Comparison of ENCODE assay signal across 32 mouse cellular contexts in the genomic region with DNA sequence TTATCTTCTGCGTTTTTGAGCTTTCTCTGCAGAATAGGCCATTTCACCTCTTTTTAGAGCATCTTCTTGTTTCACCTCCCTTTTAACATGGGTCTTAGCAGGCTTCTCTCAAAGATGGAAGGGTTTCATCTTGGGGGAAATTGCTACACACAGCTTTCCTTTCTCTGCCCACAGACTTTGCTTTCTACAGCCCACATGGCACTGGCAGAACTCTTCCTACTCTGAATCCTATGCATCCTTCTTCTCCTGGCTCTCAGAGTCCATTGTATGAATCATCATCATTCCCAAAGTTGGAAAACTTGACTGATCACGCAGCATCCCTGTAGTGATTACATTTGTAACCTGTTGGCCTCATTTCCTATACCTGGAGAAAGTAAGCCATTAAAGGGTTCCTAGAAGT.
"Had no signal": no experiment of that assay in that cellular context is flagged by ENCODE, and none has a peak within 500 bp of the region (broad histone marks: within the 10 kb centered on the region; RNA-seq: fewer than 3 reads in every experiment).

No protein-coding gene starts in this region.

- H3K4me1 ChIP-seq: limb, embryonic 12.5 days; limb, embryonic 13.5 days; limb, embryonic 15.5 days; liver, embryonic 12.5 days; liver, embryonic 13.5 days; liver, embryonic 15.5 days; lung, embryonic 15.5 days; megakaryocyte, embryonic 14.5 days; midbrain, embryonic 10.5 days; midbrain, embryonic 12.5 days; midbrain, embryonic 13.5 days; midbrain, embryonic 15.5 days; neural tube, embryonic 12.5 days had no signal

- H3K27me3 ChIP-seq: limb, embryonic 12.5 days; limb, embryonic 13.5 days; limb, embryonic 15.5 days; liver, embryonic 12.5 days; liver, embryonic 13.5 days; liver, embryonic 15.5 days; lung, embryonic 15.5 days; megakaryocyte, embryonic 14.5 days; midbrain, embryonic 12.5 days; midbrain, embryonic 13.5 days; midbrain, embryonic 15.5 days; neural tube, embryonic 12.5 days had no signal

- H3K9me3 ChIP-seq: limb, embryonic 10.5 days; limb, embryonic 12.5 days; limb, embryonic 13.5 days; limb, embryonic 15.5 days; liver, embryonic 12.5 days; liver, embryonic 13.5 days; liver, embryonic 15.5 days; lung, embryonic 15.5 days; megakaryocyte, embryonic 14.5 days; midbrain, embryonic 10.5 days; midbrain, embryonic 12.5 days; midbrain, embryonic 13.5 days; midbrain, embryonic 15.5 days; neural tube, embryonic 12.5 days had no signal

- DNase-seq: left cerebral cortex, postnatal 4 days; liver; liver, embryonic 13.5 days; liver, postnatal 0 days; lung, adult 18-20 months; lung, adult 2 months; lung, embryonic 14.5 days; lung, postnatal 10 days; lung, postnatal 14 days; lung, postnatal 36 days; lung, postnatal 4 days; midbrain, embryonic 14.5 days had no signal

- H3K36me3 ChIP-seq: limb, embryonic 10.5 days; limb, embryonic 12.5 days; limb, embryonic 13.5 days; limb, embryonic 15.5 days; liver, embryonic 12.5 days; liver, embryonic 13.5 days; liver, embryonic 15.5 days; lung, embryonic 15.5 days; midbrain, embryonic 10.5 days; midbrain, embryonic 12.5 days; midbrain, embryonic 13.5 days; midbrain, embryonic 15.5 days; neural tube, embryonic 12.5 days had no signal

- H3K27ac ChIP-seq: limb, embryonic 10.5 days; limb, embryonic 12.5 days; limb, embryonic 13.5 days; limb, embryonic 15.5 days; liver, embryonic 12.5 days; liver, embryonic 13.5 days; liver, embryonic 14.5 days; liver, embryonic 15.5 days; lung, embryonic 15.5 days; macrophage; midbrain, embryonic 10.5 days; midbrain, embryonic 12.5 days; midbrain, embryonic 13.5 days; midbrain, embryonic 15.5 days; neural tube, embryonic 12.5 days had no signal

- ATAC-seq: liver, embryonic 12.5 days; liver, postnatal 0 days; lung, postnatal 0 days; midbrain, embryonic 13.5 days; midbrain, embryonic 15.5 days; midbrain, embryonic 16.5 days had no signal

- H3K4me3 ChIP-seq: limb, embryonic 10.5 days; limb, embryonic 12.5 days; limb, embryonic 13.5 days; limb, embryonic 15.5 days; liver, embryonic 12.5 days; liver, embryonic 13.5 days; liver, embryonic 15.5 days; lung, embryonic 15.5 days; megakaryocyte, embryonic 14.5 days; midbrain, embryonic 10.5 days; midbrain, embryonic 12.5 days; midbrain, embryonic 13.5 days; midbrain, embryonic 15.5 days; myocyte; neural tube, embryonic 12.5 days had no signal

- H3K9ac ChIP-seq: limb, embryonic 12.5 days; limb, embryonic 13.5 days; limb, embryonic 15.5 days; liver, embryonic 12.5 days; liver, embryonic 13.5 days; liver, embryonic 14.5 days; liver, embryonic 15.5 days; liver, postnatal 0 days; lung, embryonic 14.5 days; lung, embryonic 15.5 days; midbrain, embryonic 12.5 days; midbrain, embryonic 13.5 days; midbrain, embryonic 15.5 days; neural tube, embryonic 12.5 days had no signal

- H3K4me2 ChIP-seq: limb, embryonic 12.5 days; limb, embryonic 13.5 days; limb, embryonic 15.5 days; liver, embryonic 11.5 days; liver, embryonic 12.5 days; liver, embryonic 13.5 days; liver, embryonic 15.5 days; lung, embryonic 14.5 days; lung, embryonic 15.5 days; midbrain, embryonic 11.5 days; midbrain, embryonic 12.5 days; midbrain, embryonic 13.5 days; midbrain, embryonic 15.5 days; neural tube, embryonic 12.5 days had no signal
